Mouse (Mus musculus) left cerebral cortex, adult 18-20 months (tissue): ENCODE measurements around the gene Fam183b. TPM values are rescaled to one million over a fixed set of nuclear protein-coding genes. Genes with fewer than 3 reads are reported as not detected.
"Not testable (repeated sequence)": the region's sequence is repeated elsewhere in the genome, so short reads cannot be mapped to it uniquely, and the experiment has no call there.

Experiments
- DNase-seq, 2 experiments: peaks; one replicate each; pipeline ENCODE4 v3.0.0; 2021 to 2022; ENCODE audit warnings: low spot score in 2 of 2, mixed read lengths in 1 of 2
- long read RNA-seq, 2 experiments: library from polyadenylated mRNA; stranded (forward); transcript quantifications; one replicate each; pipeline ENCODE4 v2.0.0; 2021
- total RNA-seq, 2 experiments: library from RNA; stranded (reverse); gene quantifications; 2 replicates each; pipeline ENCODE4 v1.2.3; 2021

Gene Fam183b
- total RNA-seq: 1 to 10 TPM; 1.8 to 2.2 TPM
- long read RNA-seq, experiment 1, partial matches to known transcripts: 0 of 3 reads
- long read RNA-seq, experiment 1, other reads (novel, unspliced or antisense): 0 of 3 reads
- long read RNA-seq, experiment 2, partial matches to known transcripts: 0 of 1 reads
- long read RNA-seq, experiment 2, other reads (novel, unspliced or antisense): 0 of 1 reads

DNA sequence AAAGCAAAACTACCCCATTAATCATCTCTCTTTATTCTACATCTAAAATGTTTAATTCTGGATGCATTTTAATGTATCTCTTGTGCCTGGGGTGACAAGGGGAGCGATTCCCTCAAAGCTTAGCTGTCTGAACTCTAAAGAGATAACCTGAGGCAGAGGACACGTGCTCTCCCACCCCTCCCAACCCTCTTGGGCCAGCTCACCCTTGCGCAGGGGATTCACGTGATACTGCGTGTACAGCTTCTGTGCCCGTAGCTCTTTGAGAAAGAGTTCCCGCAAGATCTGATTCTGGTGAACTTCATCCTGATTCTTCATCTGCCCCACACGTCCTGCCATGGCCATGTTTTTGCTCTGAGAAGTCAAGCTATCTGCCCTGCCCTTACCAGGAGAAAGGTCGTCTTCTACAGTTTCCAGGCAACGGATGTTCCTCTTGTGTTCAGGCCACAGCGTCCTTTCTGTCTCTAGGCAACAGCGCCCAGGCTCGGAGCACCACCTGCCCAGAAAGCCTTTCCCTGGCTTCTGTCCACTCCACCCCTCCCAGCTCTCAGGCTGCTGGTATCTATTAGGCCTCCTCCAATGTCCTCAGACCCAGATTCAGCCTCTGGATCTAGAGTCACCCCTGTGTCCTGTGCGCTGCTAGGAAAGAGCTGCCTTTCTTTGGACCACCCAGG, at the start of gene Fam183b:
Gene Fam183b, minus strand, starts transcription at position 403 of the 671 bp plus-strand sequence.
- no peak for DNase-seq

DNA sequence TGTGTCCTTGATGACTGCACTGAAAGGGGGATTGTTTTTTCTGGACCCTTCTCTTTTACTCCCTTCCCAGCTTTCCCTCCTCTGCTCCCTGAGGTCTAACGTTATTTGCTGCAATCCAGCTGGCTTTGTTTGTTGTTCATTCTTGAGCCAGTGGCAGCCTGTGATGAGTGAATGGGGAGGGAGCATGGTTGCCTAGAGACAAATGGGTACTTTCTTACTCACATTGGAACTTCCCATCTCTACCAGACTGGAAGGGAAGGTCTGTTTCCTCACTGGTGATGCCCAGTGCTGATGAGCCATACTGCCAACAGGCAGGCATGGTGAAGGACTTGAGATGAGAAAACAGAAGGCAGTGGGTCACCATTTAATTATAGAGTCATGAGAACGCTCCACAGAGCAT, 48.0 kb upstream of the Fam183b start:
- DNase-seq: no peak

GRCm38 (mm10) chr11:58847636-58848035, 45.9 kb upstream of the Fam183b start:
- DNase-seq: no peak

- peak; percentile 82 to 87 for DNase-seq
Measured at GRCm38 (mm10) chr11:58846919-58847461, 45.2 kb upstream of the Fam183b start, which contains the start of gene Gm12258. Gene Gm12258, plus strand, starts transcription at chr11:58847158.

GRCm38 (mm10) chr11:58838951-58839350, 37.2 kb upstream of the Fam183b start, which contains the start of gene Olfr311:
Gene Olfr311, plus strand, starts transcription at chr11:58839251.
- DNase-seq: not testable (repeated sequence)

- not testable (repeated sequence) for DNase-seq
Measured at GRCm38 (mm10) chr11:58832541-58832940, 30.8 kb upstream of the Fam183b start.

DNA sequence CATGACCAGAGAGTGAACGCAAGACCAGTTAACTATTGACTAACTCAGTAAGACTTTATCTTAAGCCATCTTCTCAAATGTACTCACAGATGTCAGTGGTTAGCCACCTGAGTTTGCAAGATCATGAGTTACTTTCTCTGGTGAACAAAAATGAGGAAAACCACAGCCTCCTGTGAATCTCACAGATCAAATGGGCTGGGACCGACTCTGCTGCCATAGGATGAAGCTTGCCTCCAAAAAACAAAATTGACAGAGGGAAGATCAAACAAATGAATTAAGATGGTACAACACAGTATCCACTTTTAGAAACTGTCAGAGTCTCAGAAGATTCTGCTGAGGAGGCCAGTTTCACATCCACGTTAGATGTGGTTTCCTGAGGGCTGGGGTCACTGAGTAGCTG, 28.0 kb upstream of the Fam183b start:
- no peak for DNase-seq

- DNase-seq: not testable (repeated sequence)
Measured at GRCm38 (mm10) chr11:58828937-58829336, 27.2 kb upstream of the Fam183b start, which contains the start of gene Olfr312. Gene Olfr312, plus strand, starts transcription at chr11:58829237.

DNA sequence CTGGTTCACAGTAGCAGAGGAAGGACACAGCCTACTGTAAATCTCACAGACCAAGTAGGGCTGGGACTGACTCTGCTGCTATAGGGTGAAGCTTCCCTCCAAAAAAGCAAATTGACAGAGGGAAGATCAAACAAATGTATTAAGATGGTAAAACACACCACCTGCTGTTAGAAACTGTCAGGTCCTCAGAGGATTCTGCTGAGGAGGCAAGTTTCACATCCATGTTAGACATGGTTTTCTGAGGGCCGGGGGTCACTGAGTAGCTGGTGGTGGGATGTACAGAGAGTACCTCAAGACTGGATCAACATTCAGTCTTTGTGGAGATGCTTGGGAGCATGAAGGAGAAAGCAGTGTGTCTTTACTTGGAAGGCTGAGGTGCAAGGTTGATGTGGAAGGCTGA, 13.9 kb upstream of the Fam183b start:
- no peak for DNase-seq

DNA sequence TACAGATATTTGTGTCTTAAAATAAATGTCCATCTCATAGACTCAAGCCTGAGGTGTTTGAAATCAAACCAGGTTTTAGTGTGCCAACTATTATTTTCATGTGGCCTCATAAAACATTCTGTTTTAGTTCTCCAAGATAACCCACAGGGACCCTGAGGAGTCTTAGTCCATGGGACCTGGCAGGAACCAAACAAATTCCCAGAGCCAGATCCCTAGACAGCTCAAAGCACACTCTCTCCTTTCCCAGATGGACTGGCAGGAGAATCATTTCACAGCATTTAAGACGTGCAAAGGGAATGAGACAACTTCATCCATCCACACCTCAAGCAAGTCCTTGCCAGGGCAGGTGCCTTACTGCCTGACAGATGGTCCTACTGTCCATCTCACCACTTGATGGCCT, 12.9 kb upstream of the Fam183b start, which contains the start of gene Olfr313:
Gene Olfr313, plus strand, starts transcription at position 301 of the 400 bp plus-strand sequence.
- DNase-seq: not testable (repeated sequence)

DNA sequence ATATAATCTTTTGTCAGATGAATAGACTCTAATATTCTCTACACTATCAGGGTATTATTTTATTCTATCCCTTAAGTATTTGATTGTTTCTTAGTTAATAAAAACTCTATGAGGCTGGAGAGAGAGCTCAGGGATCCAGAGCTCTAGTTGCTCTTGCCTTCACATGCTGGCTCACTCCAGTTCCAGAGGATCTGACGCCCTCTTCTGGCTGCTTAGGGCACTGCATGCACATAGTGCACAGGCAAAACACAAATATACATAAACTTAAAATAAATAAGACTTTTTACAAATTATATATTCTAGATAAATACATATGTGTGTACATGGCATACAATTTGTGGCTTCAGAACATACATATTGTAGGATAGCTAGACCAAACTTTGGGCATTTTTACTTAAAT, 10.2 kb upstream of the Fam183b start:
- DNase-seq: no peak

DNA sequence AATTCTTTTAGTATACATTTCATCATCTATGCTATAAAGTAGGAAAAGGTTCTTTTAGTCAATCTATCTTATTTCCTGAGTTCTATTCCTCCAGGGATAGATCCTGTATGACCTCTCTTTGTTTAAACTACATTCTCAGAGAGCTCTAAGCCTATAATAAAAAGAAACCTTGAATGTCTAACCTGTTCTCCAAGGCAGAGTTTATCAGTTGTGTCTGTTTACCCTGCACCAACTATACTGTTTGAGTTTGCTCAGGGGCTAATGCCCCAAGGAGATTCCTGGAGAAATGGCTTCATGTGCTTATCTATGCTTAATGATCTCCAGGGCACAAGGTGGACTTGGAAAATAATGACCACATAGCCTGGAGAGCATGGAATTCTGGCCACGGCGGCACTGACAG, 2.6 kb upstream of the Fam183b start:
- DNase-seq: no peak

- no peak for DNase-seq
Measured at GRCm38 (mm10) chr11:58803871-58804270, 2.1 kb upstream of the Fam183b start.

- DNase-seq: peak; percentile 30 to 54
Measured at GRCm38 (mm10) chr11:58799747-58800146, 2.0 kb downstream of the Fam183b start.

GRCm38 (mm10) chr11:58796850-58797249, 4.9 kb downstream of the Fam183b start:
- DNase-seq: peak; percentile 68 to 81

DNA sequence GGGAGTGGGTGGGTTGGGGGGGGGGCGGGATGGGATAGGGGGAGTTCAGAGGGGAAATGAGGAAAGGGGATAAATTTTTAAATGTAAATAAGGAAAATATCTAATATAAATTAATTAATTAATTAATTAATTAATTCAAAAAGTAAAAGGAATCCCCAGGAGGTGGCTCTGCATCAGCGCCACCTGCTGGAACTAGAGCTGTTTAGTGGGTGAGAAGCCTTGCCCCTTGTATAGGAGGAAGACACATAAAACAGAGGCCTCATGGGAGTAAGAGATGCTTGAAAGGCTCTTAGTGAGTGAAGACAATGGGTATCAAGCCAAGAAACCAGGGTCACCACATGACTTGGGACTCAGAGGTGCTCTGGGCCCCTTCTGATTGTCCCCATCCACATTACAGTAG, 5.9 kb downstream of the Fam183b start:
- DNase-seq: no peak

DNA sequence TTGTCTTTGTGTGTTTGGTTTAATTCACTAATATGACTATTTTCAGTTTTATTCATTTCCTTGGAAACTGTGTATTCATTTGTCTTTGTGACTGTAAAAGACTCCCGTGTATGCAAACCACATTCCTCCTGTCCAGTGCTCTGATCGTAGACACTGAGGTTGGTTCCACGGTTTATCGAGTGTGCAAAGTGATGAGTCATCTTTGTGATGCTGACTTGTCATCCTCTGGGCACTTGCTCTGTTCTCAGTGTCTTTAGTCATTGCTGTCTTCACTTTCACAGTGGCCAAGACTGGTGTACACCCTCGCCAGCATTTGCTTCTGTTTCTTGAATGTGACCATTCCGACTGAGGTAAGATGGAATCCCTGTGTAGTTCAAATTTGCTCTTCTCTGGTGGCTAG, 11.1 kb downstream of the Fam183b start:
- no peak for DNase-seq

DNA sequence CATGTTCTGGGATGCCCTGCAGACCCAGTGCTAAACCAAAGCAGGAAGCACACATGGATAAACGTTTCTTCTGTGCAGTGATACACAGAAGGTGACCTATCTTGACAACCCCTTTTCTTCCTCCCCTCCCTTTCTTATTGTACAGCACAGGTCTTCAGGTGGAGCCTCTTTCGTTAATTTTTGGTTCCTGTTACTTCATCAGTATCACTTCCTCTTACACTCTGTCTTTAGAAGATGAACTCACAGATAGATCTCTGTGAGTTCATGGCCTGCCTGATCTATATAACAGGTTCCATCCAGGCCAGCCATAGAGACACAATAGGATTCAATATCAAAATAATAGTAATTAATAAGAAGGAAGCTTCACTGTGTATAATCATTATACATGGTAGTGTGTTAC, 11.7 kb downstream of the Fam183b start:
- DNase-seq: no peak

- DNase-seq: no peak
Measured at GRCm38 (mm10) chr11:58789532-58789931, 12.2 kb downstream of the Fam183b start.

- no peak for DNase-seq
Measured at GRCm38 (mm10) chr11:58788346-58788745, 13.4 kb downstream of the Fam183b start.

DNA sequence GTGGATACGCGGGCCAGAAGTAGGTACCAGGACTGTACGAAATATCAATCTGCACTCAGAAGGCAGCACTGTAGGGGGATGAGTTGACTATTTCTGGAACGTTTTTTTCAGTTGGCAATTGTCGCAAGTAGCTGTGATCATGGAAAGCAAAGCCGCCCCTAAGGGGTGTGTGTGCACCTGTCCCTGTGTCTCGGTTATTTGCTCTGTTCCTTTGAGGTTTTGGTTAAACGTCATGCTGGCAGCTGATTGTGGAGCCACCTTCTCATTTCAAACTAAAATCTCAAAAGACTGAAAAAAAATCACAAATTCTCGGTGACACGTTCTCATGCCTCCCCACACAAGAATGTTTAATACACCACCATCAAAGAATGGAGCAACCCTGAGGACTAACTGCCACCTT, 14.1 kb downstream of the Fam183b start:
- no peak for DNase-seq

DNA sequence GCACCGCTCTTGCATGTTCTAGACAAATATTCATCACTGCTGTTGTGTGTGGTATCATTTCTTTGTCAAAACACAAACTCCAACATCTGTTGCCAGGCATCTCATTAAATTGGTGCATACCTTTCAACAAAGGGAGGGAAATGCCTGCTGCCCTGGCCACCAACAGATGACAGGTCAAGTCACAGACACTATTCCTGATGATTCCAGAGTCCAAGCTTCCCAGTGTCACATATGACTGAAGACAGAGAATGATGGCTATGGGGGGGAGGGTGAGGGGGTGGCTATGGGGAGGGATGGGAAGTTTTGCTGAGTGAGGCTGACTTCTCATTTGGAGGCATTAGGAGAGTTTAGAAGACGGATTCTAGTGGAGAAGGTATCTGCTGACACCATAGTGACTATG, 17.6 kb downstream of the Fam183b start:
- DNase-seq: no peak
